Mouse (Mus musculus): ENCODE data around the gene Gpr132. TPM values are rescaled to one million over a fixed set of nuclear protein-coding genes. Genes with fewer than 3 reads are reported as not detected.

The Gpr132 gene
- total and polyA plus RNA-seq, 3 experiments, result 0.11 to 0.14 TPM; not detected in 1

- no peak for ATAC-seq (ENCODE audit: extremely low read depth, insufficient number of reproducible peaks, low FRiP score, poor library complexity, severe bottlenecking)
- Histone ChIP-seq H3K36me3 (replicated peaks) (no peaks in the 10 kb centered on the region), H3K27me3 (ENCODE audit: insufficient read depth, low read length) (peaks cover 19% of the 10 kb centered on the region), H3K4me3 (ENCODE audit: low read depth, low read length) (no peak overlapping the region), H3K9me3 (replicated peaks) (0 out of 2 replicates have a peak, but pooled peaks cover 2% of the 10 kb centered on the region), H3K4me1 (ENCODE audit: insufficient read depth, low read depth, low read length) (no peaks in the 10 kb centered on the region)
- no peak for DNase-seq (ENCODE audit: low spot score)
- TF ChIP-seq GATA2 (IDR thresholded peaks at IDR 0.05; ENCODE audit: borderline replicate concordance, low read depth, low read length) (no peak), TAL1 (conservative IDR thresholded peaks at IDR 0.05; ENCODE audit: low read depth, low read length) (no peak), CTCF (IDR thresholded peaks at IDR 0.05; ENCODE audit: low read depth, low read length) (no peak), GATA1 (IDR thresholded peaks at IDR 0.05; ENCODE audit: borderline replicate concordance, low read length) (no peak), POLR2AphosphoS5 (IDR thresholded peaks at IDR 0.05; ENCODE audit: insufficient replicate concordance, low read depth, low read length) (no peak)
Measured at GRCm38 (mm10) chr12:112840209-112841086, 27.6 kb downstream of the Gpr132 start.

GRCm38 (mm10) chr12:112835046-112835445 lies 33.0 kb downstream of the Gpr132 start:
- DNase-seq (ENCODE audit: low spot score) (no peak), ATAC-seq (ENCODE audit: extremely low read depth, insufficient number of reproducible peaks, low FRiP score, poor library complexity, severe bottlenecking) (no peak)
- peaks cover 9% of the 10 kb centered on the region; the same call in 1 of the 2 replicates for H3K27me3 ChIP-seq (ENCODE audit: insufficient read depth, low read length)
- no peak for TF ChIP-seq POLR2AphosphoS5 (IDR thresholded peaks at IDR 0.05; ENCODE audit: insufficient replicate concordance, low read depth, low read length)
- H3K4me3 ChIP-seq (ENCODE audit: low read depth, low read length), result no peak overlapping the region
- H3K9me3 ChIP-seq (replicated peaks), result 0 out of 2 replicates have a peak, but pooled peaks cover 2% of the 10 kb centered on the region
- H3K4me1 ChIP-seq (ENCODE audit: insufficient read depth, low read depth, low read length), result peaks cover 41% of the 10 kb centered on the region
- peaks cover 16% of the 10 kb centered on the region for H3K36me3 ChIP-seq (replicated peaks)

DNA sequence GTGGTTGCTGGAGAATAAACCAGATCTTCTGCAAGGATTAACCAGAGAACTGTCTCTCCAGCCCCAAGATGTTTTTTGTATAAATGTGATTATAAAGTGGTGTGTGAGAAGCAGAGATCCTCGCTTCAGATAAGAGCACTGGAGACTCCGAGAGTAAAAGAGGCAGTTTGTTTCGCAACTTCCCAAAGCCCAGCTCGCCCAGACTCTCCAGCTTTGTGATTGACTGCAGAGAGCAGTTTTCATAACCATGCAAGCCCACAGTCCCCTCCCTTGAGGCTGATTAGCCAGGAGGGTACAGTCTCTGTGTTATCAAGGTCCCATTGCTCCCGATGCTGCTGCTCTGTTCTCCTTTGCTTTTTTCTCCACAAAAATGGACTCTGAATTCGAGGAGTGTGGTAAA lies 34.5 kb downstream of the Gpr132 start:
- 0 out of 2 replicates have a peak, but pooled peaks cover 2% of the 10 kb centered on the region for H3K27me3 ChIP-seq (ENCODE audit: insufficient read depth, low read length)
- peaks cover 16% of the 10 kb centered on the region for H3K36me3 ChIP-seq (replicated peaks)
- H3K9me3 ChIP-seq (replicated peaks), result no peaks in the 10 kb centered on the region
- no peak overlapping the region; the same call in 1 of the 2 replicates for H3K4me3 ChIP-seq (ENCODE audit: low read depth, low read length)
- DNase-seq (ENCODE audit: low spot score) (peak; percentile 59), ATAC-seq (ENCODE audit: extremely low read depth, insufficient number of reproducible peaks, low FRiP score, poor library complexity, severe bottlenecking) (peak; percentile 11; the same call in 1 of the 2 replicates)
- TF ChIP-seq POLR2AphosphoS5 (IDR thresholded peaks at IDR 0.05; ENCODE audit: insufficient replicate concordance, low read depth, low read length), result no peak
- TF ChIP-seq TAL1 (conservative IDR thresholded peaks at IDR 0.05; ENCODE audit: low read depth, low read length), result no peak
- TF ChIP-seq GATA2 (IDR thresholded peaks at IDR 0.05; ENCODE audit: borderline replicate concordance, low read depth, low read length), result no peak
- no peak for TF ChIP-seq GATA1 (IDR thresholded peaks at IDR 0.05; ENCODE audit: borderline replicate concordance, low read length)
- TF ChIP-seq CTCF (IDR thresholded peaks at IDR 0.05; ENCODE audit: low read depth, low read length), result no peak
- peaks cover 44% of the 10 kb centered on the region for H3K4me1 ChIP-seq (ENCODE audit: insufficient read depth, low read depth, low read length)

GRCm38 (mm10) chr12:112832411-112832810 lies 35.6 kb downstream of the Gpr132 start:
- H3K27me3 ChIP-seq (ENCODE audit: insufficient read depth, low read length), result no peaks in the 10 kb centered on the region
- H3K9me3 ChIP-seq (replicated peaks), result no peaks in the 10 kb centered on the region
- DNase-seq (ENCODE audit: low spot score) (no peak), ATAC-seq (ENCODE audit: extremely low read depth, insufficient number of reproducible peaks, low FRiP score, poor library complexity, severe bottlenecking) (no peak)
- TF ChIP-seq POLR2AphosphoS5 (IDR thresholded peaks at IDR 0.05; ENCODE audit: insufficient replicate concordance, low read depth, low read length), result no peak
- TF ChIP-seq GATA1 (IDR thresholded peaks at IDR 0.05; ENCODE audit: borderline replicate concordance, low read length), result no peak
- TF ChIP-seq GATA2 (IDR thresholded peaks at IDR 0.05; ENCODE audit: borderline replicate concordance, low read depth, low read length), result no peak
- H3K4me1 ChIP-seq (ENCODE audit: insufficient read depth, low read depth, low read length), result peaks cover 51% of the 10 kb centered on the region
- H3K4me3 ChIP-seq (ENCODE audit: low read depth, low read length), result no peak overlapping the region
- H3K36me3 ChIP-seq (replicated peaks), result peaks cover 25% of the 10 kb centered on the region

- H3K4me3 ChIP-seq (ENCODE audit: low read depth, low read length), result peak overlapping the region; percentile 83
- no peak for DNase-seq (ENCODE audit: low spot score)
- no peaks in the 10 kb centered on the region for H3K27me3 ChIP-seq (ENCODE audit: insufficient read depth, low read length)
- H3K4me1 ChIP-seq (ENCODE audit: insufficient read depth, low read depth, low read length), result peaks cover 70% of the 10 kb centered on the region
- no peak for ATAC-seq (ENCODE audit: extremely low read depth, insufficient number of reproducible peaks, low FRiP score, poor library complexity, severe bottlenecking)
- TF ChIP-seq GATA2 (IDR thresholded peaks at IDR 0.05; ENCODE audit: borderline replicate concordance, low read depth, low read length) (no peak), CTCF (IDR thresholded peaks at IDR 0.05; ENCODE audit: low read depth, low read length) (no peak), GATA1 (IDR thresholded peaks at IDR 0.05; ENCODE audit: borderline replicate concordance, low read length) (no peak), TAL1 (conservative IDR thresholded peaks at IDR 0.05; ENCODE audit: low read depth, low read length) (no peak), POLR2AphosphoS5 (IDR thresholded peaks at IDR 0.05; ENCODE audit: insufficient replicate concordance, low read depth, low read length) (no peak)
- H3K36me3 ChIP-seq (replicated peaks), result peaks cover 44% of the 10 kb centered on the region
- H3K9me3 ChIP-seq (replicated peaks), result no peaks in the 10 kb centered on the region
Measured at GRCm38 (mm10) chr12:112830570-112830969, 37.5 kb downstream of the Gpr132 start.

GRCm38 (mm10) chr12:112830141-112830540 lies 37.9 kb downstream of the Gpr132 start:
- H3K4me1 ChIP-seq (ENCODE audit: insufficient read depth, low read depth, low read length), result peaks cover 73% of the 10 kb centered on the region
- H3K9me3 ChIP-seq (replicated peaks), result no peaks in the 10 kb centered on the region
- no peak for TF ChIP-seq POLR2AphosphoS5 (IDR thresholded peaks at IDR 0.05; ENCODE audit: insufficient replicate concordance, low read depth, low read length)
- TF ChIP-seq GATA2 (IDR thresholded peaks at IDR 0.05; ENCODE audit: borderline replicate concordance, low read depth, low read length), result no peak
- no peak for TF ChIP-seq TAL1 (conservative IDR thresholded peaks at IDR 0.05; ENCODE audit: low read depth, low read length)
- TF ChIP-seq GATA1 (IDR thresholded peaks at IDR 0.05; ENCODE audit: borderline replicate concordance, low read length), result no peak
- TF ChIP-seq CTCF (IDR thresholded peaks at IDR 0.05; ENCODE audit: low read depth, low read length), result no peak
- no peak for ATAC-seq (ENCODE audit: extremely low read depth, insufficient number of reproducible peaks, low FRiP score, poor library complexity, severe bottlenecking)
- DNase-seq (ENCODE audit: low spot score), result no peak
- H3K27me3 ChIP-seq (ENCODE audit: insufficient read depth, low read length), result no peaks in the 10 kb centered on the region
- H3K4me3 ChIP-seq (ENCODE audit: low read depth, low read length), result peak overlapping the region; percentile 83
- H3K36me3 ChIP-seq (replicated peaks), result peaks cover 47% of the 10 kb centered on the region
